Mouse (Mus musculus) olfactory bulb, adult 2 months (tissue): Measurements from ENCODE around the gene Ctdsp1.

Source experiments
- CTCF ChIP-seq: fragments of 200-500 bp; IDR thresholded peaks from 2 replicates; pipeline ENCODE4 v1.5.1; 2012; ENCODE audit warnings: low read depth, mild to moderate bottlenecking, low read length, moderate library complexity; ENCODE audit not compliant: insufficient read depth
- POLR2A ChIP-seq: fragments of 200-500 bp; IDR thresholded peaks from 2 replicates; pipeline ENCODE4 v1.6.1; 2012; ENCODE audit warnings: mild to moderate bottlenecking, low read depth, low read length, moderate library complexity; ENCODE audit not compliant: insufficient read depth

- TF ChIP-seq CTCF (no peak), POLR2A (no peak)
Observed at GRCm38 (mm10) chr1:74384525-74384924, 6.8 kb upstream of the Ctdsp1 start.
